Mouse (Mus musculus): ENCODE data around the gene Cit. TPM values are rescaled to one million over a fixed set of nuclear protein-coding genes. Genes with fewer than 3 reads are reported as not detected.

Gene Cit
- polyA plus RNA-seq, 1 experiment from 2014 or later, result 27.5 TPM

GRCm38 (mm10) chr5:115884429-115884828 is 39.4 kb downstream of the Cit start:
- H3K36me3 ChIP-seq (replicated peaks; ENCODE audit: control insufficient read depth, insufficient read depth), result no peaks in the 10 kb centered on the region
- no peaks in the 10 kb centered on the region for H3K4me1 ChIP-seq (replicated peaks; ENCODE audit: control insufficient read depth, insufficient read depth, low read length)
- H3K9ac ChIP-seq, result no peak overlapping the region
- H3K27me3 ChIP-seq (ENCODE audit: control insufficient read depth, insufficient read depth, low read length), result no peaks in the 10 kb centered on the region
- 93% methylated on average over 9 of the region's 9 CpGs for WGBS
- no peak overlapping the region for H3K4me2 ChIP-seq (replicated peaks)
- ATAC-seq (ENCODE audit: low FRiP score) (no peak), DNase-seq (ENCODE audit: low spot score) (no peak)
- no peaks in the 10 kb centered on the region for H3K9me3 ChIP-seq (ENCODE audit: control insufficient read depth, low read length)
- no peak overlapping the region for H3K27ac ChIP-seq
- H3K4me3 ChIP-seq (replicated peaks; ENCODE audit: low read length), result no peak overlapping the region

GRCm38 (mm10) chr5:115893772-115894171 is 48.7 kb downstream of the Cit start:
- H3K27ac ChIP-seq, result no peak overlapping the region

GRCm38 (mm10) chr5:115897036-115897435 is 52.0 kb downstream of the Cit start:
- WGBS, result 66% methylated on average over 9 of the region's 9 CpGs
- DNase-seq (ENCODE audit: low spot score), result no peak
- no peak overlapping the region for H3K4me3 ChIP-seq (replicated peaks; ENCODE audit: low read length)

More at GRCm38 (mm10) chr5:115893772-115894171, 48.7 kb downstream of the Cit start:
- no peak overlapping the region for H3K4me2 ChIP-seq (replicated peaks)
- no peak overlapping the region for H3K4me3 ChIP-seq (replicated peaks; ENCODE audit: low read length)
- H3K36me3 ChIP-seq (replicated peaks; ENCODE audit: control insufficient read depth, insufficient read depth), result no peaks in the 10 kb centered on the region
- ATAC-seq (ENCODE audit: low FRiP score) (no peak), DNase-seq (ENCODE audit: low spot score) (no peak)
- H3K4me1 ChIP-seq (replicated peaks; ENCODE audit: control insufficient read depth, insufficient read depth, low read length), result no peaks in the 10 kb centered on the region
- no peaks in the 10 kb centered on the region for H3K27me3 ChIP-seq (ENCODE audit: control insufficient read depth, insufficient read depth, low read length)
- no peaks in the 10 kb centered on the region for H3K9me3 ChIP-seq (ENCODE audit: control insufficient read depth, low read length)
- 65% methylated on average over 5 of the region's 5 CpGs for WGBS
- no peak overlapping the region for H3K9ac ChIP-seq

GRCm38 (mm10) chr5:115907037-115908009 is 62.2 kb downstream of the Cit start:
- Histone ChIP-seq H3K36me3 (replicated peaks; ENCODE audit: control insufficient read depth, insufficient read depth) (no peaks in the 10 kb centered on the region), H3K27me3 (ENCODE audit: control insufficient read depth, insufficient read depth, low read length) (no peaks in the 10 kb centered on the region), H3K4me1 (replicated peaks; ENCODE audit: control insufficient read depth, insufficient read depth, low read length) (peaks cover 15% of the 10 kb centered on the region), H3K27ac (peak overlapping the region; percentile 74; the same call in 1 of the 2 replicates), H3K9me3 (ENCODE audit: control insufficient read depth, low read length) (no peaks in the 10 kb centered on the region), H3K4me3 (replicated peaks; ENCODE audit: low read length) (peak overlapping the region; percentile 37), H3K4me2 (replicated peaks) (peak overlapping the region; percentile 76), H3K9ac (peak overlapping the region; percentile 52)
- 2% methylated on average over 38 of the region's 38 CpGs for WGBS
- DNase-seq (ENCODE audit: low spot score) (peak; percentile 52), ATAC-seq (ENCODE audit: low FRiP score) (peak; percentile 58; the same call in 1 of the 2 replicates)

More at GRCm38 (mm10) chr5:115897036-115897435, 52.0 kb downstream of the Cit start:
- Histone ChIP-seq H3K9me3 (ENCODE audit: control insufficient read depth, low read length) (no peaks in the 10 kb centered on the region), H3K27ac (no peak overlapping the region), H3K9ac (no peak overlapping the region), H3K36me3 (replicated peaks; ENCODE audit: control insufficient read depth, insufficient read depth) (no peaks in the 10 kb centered on the region), H3K27me3 (ENCODE audit: control insufficient read depth, insufficient read depth, low read length) (no peaks in the 10 kb centered on the region), H3K4me1 (replicated peaks; ENCODE audit: control insufficient read depth, insufficient read depth, low read length) (no peaks in the 10 kb centered on the region), H3K4me2 (replicated peaks) (no peak overlapping the region)
- ATAC-seq (ENCODE audit: low FRiP score), result no peak

GRCm38 (mm10) chr5:115908251-115908650 is 63.2 kb downstream of the Cit start:
- WGBS, result 21% methylated on average over 10 of the region's 10 CpGs
- DNase-seq (ENCODE audit: low spot score), result peak; percentile 77
- no peaks in the 10 kb centered on the region for H3K27me3 ChIP-seq (ENCODE audit: control insufficient read depth, insufficient read depth, low read length)
- H3K4me2 ChIP-seq (replicated peaks), result peak overlapping the region; percentile 76
- peaks cover 15% of the 10 kb centered on the region for H3K4me1 ChIP-seq (replicated peaks; ENCODE audit: control insufficient read depth, insufficient read depth, low read length)
- peak; percentile 61 for ATAC-seq (ENCODE audit: low FRiP score)
- H3K4me3 ChIP-seq (replicated peaks; ENCODE audit: low read length), result peak overlapping the region; percentile 37
- peak overlapping the region; percentile 74 for H3K27ac ChIP-seq
- H3K9me3 ChIP-seq (ENCODE audit: control insufficient read depth, low read length), result no peaks in the 10 kb centered on the region
- H3K9ac ChIP-seq, result peak overlapping the region; percentile 52
- H3K36me3 ChIP-seq (replicated peaks; ENCODE audit: control insufficient read depth, insufficient read depth), result no peaks in the 10 kb centered on the region

GRCm38 (mm10) chr5:115908699-115909098 is 63.6 kb downstream of the Cit start:
- Histone ChIP-seq H3K36me3 (replicated peaks; ENCODE audit: control insufficient read depth, insufficient read depth) (no peaks in the 10 kb centered on the region), H3K4me1 (replicated peaks; ENCODE audit: control insufficient read depth, insufficient read depth, low read length) (peaks cover 15% of the 10 kb centered on the region), H3K9ac (peak overlapping the region; percentile 52), H3K4me3 (replicated peaks; ENCODE audit: low read length) (peak overlapping the region; percentile 37), H3K27ac (peak overlapping the region; percentile 74), H3K9me3 (ENCODE audit: control insufficient read depth, low read length) (no peaks in the 10 kb centered on the region), H3K27me3 (ENCODE audit: control insufficient read depth, insufficient read depth, low read length) (no peaks in the 10 kb centered on the region), H3K4me2 (replicated peaks) (peak overlapping the region; percentile 76)
- ATAC-seq (ENCODE audit: low FRiP score), result 0 out of 2 replicates have a peak, but pooled peaks have one; percentile 45
- WGBS, result 35% methylated on average over 12 of the region's 12 CpGs
- no peak for DNase-seq (ENCODE audit: low spot score)

GRCm38 (mm10) chr5:115909106-115909505 is 64.0 kb downstream of the Cit start:
- H3K27me3 ChIP-seq (ENCODE audit: control insufficient read depth, insufficient read depth, low read length), result no peaks in the 10 kb centered on the region
- peak overlapping the region; percentile 37 for H3K4me3 ChIP-seq (replicated peaks; ENCODE audit: low read length)
- H3K4me1 ChIP-seq (replicated peaks; ENCODE audit: control insufficient read depth, insufficient read depth, low read length), result peaks cover 15% of the 10 kb centered on the region
- ATAC-seq (ENCODE audit: low FRiP score) (no peak), DNase-seq (ENCODE audit: low spot score) (peak; percentile 32)
- H3K4me2 ChIP-seq (replicated peaks), result peak overlapping the region; percentile 76
- H3K9me3 ChIP-seq (ENCODE audit: control insufficient read depth, low read length), result no peaks in the 10 kb centered on the region
- no peaks in the 10 kb centered on the region for H3K36me3 ChIP-seq (replicated peaks; ENCODE audit: control insufficient read depth, insufficient read depth)
- H3K27ac ChIP-seq, result no peak overlapping the region
- peak overlapping the region; percentile 52 for H3K9ac ChIP-seq
- WGBS, result 56% methylated on average over 11 of the region's 11 CpGs

- WGBS, result 69% methylated on average over 11 of the region's 11 CpGs
- peaks cover 15% of the 10 kb centered on the region for H3K4me1 ChIP-seq (replicated peaks; ENCODE audit: control insufficient read depth, insufficient read depth, low read length)
- H3K27me3 ChIP-seq (ENCODE audit: control insufficient read depth, insufficient read depth, low read length), result no peaks in the 10 kb centered on the region
- ATAC-seq (ENCODE audit: low FRiP score) (no peak), DNase-seq (ENCODE audit: low spot score) (no peak)
- no peak overlapping the region for H3K27ac ChIP-seq
- H3K4me2 ChIP-seq (replicated peaks), result peak overlapping the region; percentile 76
- no peaks in the 10 kb centered on the region for H3K9me3 ChIP-seq (ENCODE audit: control insufficient read depth, low read length)
- 0 out of 2 replicates have a peak overlapping the region, but pooled peaks have one; percentile 8 for H3K9ac ChIP-seq
- no peak overlapping the region for H3K4me3 ChIP-seq (replicated peaks; ENCODE audit: low read length)
- no peaks in the 10 kb centered on the region for H3K36me3 ChIP-seq (replicated peaks; ENCODE audit: control insufficient read depth, insufficient read depth)
These were observed 65.4 kb downstream of the Cit start for GRCm38 (mm10) chr5:115910491-115910890.

- no peaks in the 10 kb centered on the region for H3K4me1 ChIP-seq (replicated peaks; ENCODE audit: control insufficient read depth, insufficient read depth, low read length)
- H3K4me3 ChIP-seq (replicated peaks; ENCODE audit: low read length), result no peak overlapping the region
- WGBS, result 75% methylated on average over 5 of the region's 5 CpGs
- DNase-seq (ENCODE audit: low spot score) (no peak), ATAC-seq (ENCODE audit: low FRiP score) (no peak)
- no peak overlapping the region for H3K27ac ChIP-seq
- H3K36me3 ChIP-seq (replicated peaks; ENCODE audit: control insufficient read depth, insufficient read depth), result no peaks in the 10 kb centered on the region
- no peaks in the 10 kb centered on the region for H3K9me3 ChIP-seq (ENCODE audit: control insufficient read depth, low read length)
- H3K27me3 ChIP-seq (ENCODE audit: control insufficient read depth, insufficient read depth, low read length), result no peaks in the 10 kb centered on the region
- H3K4me2 ChIP-seq (replicated peaks), result no peak overlapping the region
- H3K9ac ChIP-seq, result no peak overlapping the region
These were observed 70.4 kb downstream of the Cit start for GRCm38 (mm10) chr5:115915481-115915880.

All from hindbrain, embryonic 14.5 days (tissue).